Mouse (Mus musculus): Measurements from ENCODE around the gene Mycl. TPM values are rescaled to one million over a fixed set of nuclear protein-coding genes. Genes with fewer than 3 reads are reported as not detected.

Mycl gene
- polyA plus RNA-seq, 2 experiments = 0.37 to 0.44 TPM

DNA sequence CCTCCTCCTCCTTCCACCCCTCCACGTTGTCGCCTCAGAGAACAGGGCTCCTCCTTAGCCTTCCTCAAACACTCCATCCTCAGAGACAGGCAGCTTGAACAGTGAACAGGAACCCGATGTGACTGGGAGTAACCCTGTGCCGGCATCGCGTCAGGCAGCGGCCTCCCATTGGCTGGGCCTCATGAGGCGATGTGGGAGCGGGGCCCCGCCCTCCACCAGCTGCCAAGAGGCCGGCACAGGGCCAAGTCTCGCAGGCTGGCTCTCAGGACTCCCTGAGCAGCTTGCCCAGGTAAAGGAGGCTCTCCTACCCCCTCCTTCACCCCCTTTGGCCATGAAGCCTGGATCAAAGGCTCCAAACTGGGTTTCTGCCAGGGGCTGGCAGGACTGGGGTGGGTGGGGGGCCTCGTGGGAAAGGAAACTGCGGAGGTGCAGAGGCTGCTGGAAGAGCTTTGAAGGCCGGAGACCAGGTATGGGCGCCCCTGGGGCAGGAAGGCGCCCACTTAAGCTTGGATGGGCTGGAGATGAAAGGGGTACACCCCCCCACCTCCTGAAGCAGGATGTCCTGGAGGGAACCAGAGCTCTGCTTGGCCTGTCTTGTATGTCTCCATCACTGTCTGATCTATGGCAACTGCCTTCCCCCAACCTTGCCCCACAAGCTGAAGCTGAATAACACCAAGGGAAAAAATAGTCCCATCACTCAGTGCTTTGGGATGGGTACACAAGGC, 39.9 kb upstream of the Mycl start:
- peak; percentile 56 to 64 (median 58) for DNase-seq (ENCODE audit: low read depth in 3 of 3, low spot score in 3 of 3)
- Histone ChIP-seq H3K36me3 (replicated peaks; ENCODE audit: control insufficient read depth, insufficient read depth, low read depth) (no peaks in the 10 kb centered on the region), H3K9me3 (ENCODE audit: control insufficient read depth, low read length) (no peaks in the 10 kb centered on the region), H3K4me2 (ENCODE audit: low read depth) (peak overlapping the region; percentile 56), H3K9ac (replicated peaks) (no peak overlapping the region), H3K4me1 (replicated peaks; ENCODE audit: control insufficient read depth in 2 of 2, insufficient read depth in 2 of 2, low read length in 1 of 2) (peaks cover 6 to 11% of the 10 kb centered on the region in 2 experiments), H3K27me3 (ENCODE audit: control insufficient read depth, insufficient read depth, low read length) (peaks cover 22% of the 10 kb centered on the region), H3K27ac (no peak overlapping the region), H3K4me3 (ENCODE audit: insufficient read depth in 1 of 2, low read depth in 2 of 2, low read length in 2 of 2) (0 out of 4 replicates have a peak overlapping the region, but pooled peaks of 1 of the 2 experiments have one; percentile 2)
- ATAC-seq (ENCODE audit: insufficient read depth) = peak; percentile 96
- WGBS (ENCODE audit: insufficient replicate concordance) = 11% methylated on average over 17 of the region's 17 CpGs
- TF ChIP-seq CTCF (IDR thresholded peaks at IDR 0.05; ENCODE audit: low read depth) = no peak
- no peak for TF ChIP-seq EP300 (IDR thresholded peaks at IDR 0.05; ENCODE audit: low read depth)

DNA sequence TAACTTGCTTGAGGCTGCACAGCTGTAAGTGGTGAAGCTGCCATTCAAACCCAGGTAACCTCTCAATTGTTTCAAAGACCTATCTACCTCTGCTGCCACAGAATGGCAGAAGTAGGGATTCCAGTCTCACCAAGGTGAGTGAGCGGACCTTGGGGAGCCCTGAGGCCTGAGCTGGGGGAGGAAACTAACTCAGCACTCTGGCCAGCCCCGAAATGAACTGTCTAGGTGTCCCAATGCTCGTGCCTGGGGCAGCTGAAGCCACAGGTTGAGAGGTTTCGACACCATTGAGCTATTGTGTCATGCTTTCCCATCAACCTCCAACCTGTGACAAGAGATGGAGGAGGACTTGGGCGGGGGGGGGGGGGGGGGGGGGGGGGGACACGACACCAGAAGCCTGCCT, 39.2 kb upstream of the Mycl start:
- H3K9ac ChIP-seq (replicated peaks) = no peak overlapping the region
- DNase-seq (ENCODE audit: low read depth in 3 of 3, low spot score in 3 of 3) (no peak), ATAC-seq (ENCODE audit: insufficient read depth) (no peak)
- WGBS (ENCODE audit: insufficient replicate concordance) = 76% methylated on average over 4 of the region's 6 CpGs
- peaks cover 6 to 11% of the 10 kb centered on the region in 2 experiments for H3K4me1 ChIP-seq (replicated peaks; ENCODE audit: control insufficient read depth in 2 of 2, insufficient read depth in 2 of 2, low read length in 1 of 2)
- TF ChIP-seq CTCF (IDR thresholded peaks at IDR 0.05; ENCODE audit: low read depth) (no peak), EP300 (IDR thresholded peaks at IDR 0.05; ENCODE audit: low read depth) (no peak)
- H3K36me3 ChIP-seq (replicated peaks; ENCODE audit: control insufficient read depth, insufficient read depth, low read depth) = no peaks in the 10 kb centered on the region
- H3K4me2 ChIP-seq (ENCODE audit: low read depth) = no peak overlapping the region
- no peak overlapping the region for H3K27ac ChIP-seq
- H3K9me3 ChIP-seq (ENCODE audit: control insufficient read depth, low read length) = no peaks in the 10 kb centered on the region
- H3K4me3 ChIP-seq (ENCODE audit: insufficient read depth in 1 of 2, low read depth in 2 of 2, low read length in 2 of 2) = no peak overlapping the region
- peaks cover 29% of the 10 kb centered on the region for H3K27me3 ChIP-seq (ENCODE audit: control insufficient read depth, insufficient read depth, low read length)

DNA sequence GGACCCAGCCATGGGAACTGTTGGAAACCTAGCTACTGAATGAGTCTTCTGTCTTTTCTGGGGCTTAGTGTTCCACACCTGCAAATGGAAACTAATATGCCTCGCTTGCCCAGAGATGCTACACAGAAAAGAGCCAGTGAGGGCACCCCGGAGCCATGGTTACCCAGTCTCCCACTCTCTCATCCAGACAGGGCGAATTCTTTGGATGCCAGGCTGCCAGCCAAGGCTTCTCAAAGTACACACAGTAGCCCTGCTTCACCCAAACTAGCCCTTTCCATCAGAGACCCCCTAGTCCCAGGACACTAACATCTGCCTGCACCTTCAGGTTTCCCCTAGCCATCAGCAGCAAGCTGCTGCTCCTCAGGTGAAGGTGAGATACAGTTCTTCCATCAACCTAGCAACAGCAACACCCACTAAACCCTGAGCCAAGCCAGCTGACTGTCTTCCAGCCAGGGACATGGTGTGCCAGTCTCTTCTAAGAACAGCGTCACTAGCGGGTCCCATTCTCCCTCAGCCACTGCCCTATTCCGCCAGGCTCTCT, 36.9 kb upstream of the Mycl start:
- no peak overlapping the region for H3K27ac ChIP-seq
- H3K4me3 ChIP-seq (ENCODE audit: insufficient read depth in 1 of 2, low read depth in 2 of 2, low read length in 2 of 2) = no peak overlapping the region
- no peak for ATAC-seq (ENCODE audit: insufficient read depth)
- no peaks in the 10 kb centered on the region for H3K9me3 ChIP-seq (ENCODE audit: control insufficient read depth, low read length)
- no peak overlapping the region for H3K9ac ChIP-seq (replicated peaks)
- H3K4me2 ChIP-seq (ENCODE audit: low read depth) = no peak overlapping the region
- no peaks in the 10 kb centered on the region for H3K36me3 ChIP-seq (replicated peaks; ENCODE audit: control insufficient read depth, insufficient read depth, low read depth)
- DNase-seq (ENCODE audit: low read depth in 3 of 3, low spot score in 3 of 3) = no peak
- H3K4me1 ChIP-seq (replicated peaks; ENCODE audit: control insufficient read depth in 2 of 2, insufficient read depth in 2 of 2, low read length in 1 of 2) = peaks cover 6 to 11% of the 10 kb centered on the region in 2 experiments
- 66% methylated on average over 6 of the region's 6 CpGs for WGBS (ENCODE audit: insufficient replicate concordance)
- TF ChIP-seq CTCF (IDR thresholded peaks at IDR 0.05; ENCODE audit: low read depth) = no peak
- no peak for TF ChIP-seq EP300 (IDR thresholded peaks at IDR 0.05; ENCODE audit: low read depth)
- H3K27me3 ChIP-seq (ENCODE audit: control insufficient read depth, insufficient read depth, low read length) = peaks cover 42% of the 10 kb centered on the region

DNA sequence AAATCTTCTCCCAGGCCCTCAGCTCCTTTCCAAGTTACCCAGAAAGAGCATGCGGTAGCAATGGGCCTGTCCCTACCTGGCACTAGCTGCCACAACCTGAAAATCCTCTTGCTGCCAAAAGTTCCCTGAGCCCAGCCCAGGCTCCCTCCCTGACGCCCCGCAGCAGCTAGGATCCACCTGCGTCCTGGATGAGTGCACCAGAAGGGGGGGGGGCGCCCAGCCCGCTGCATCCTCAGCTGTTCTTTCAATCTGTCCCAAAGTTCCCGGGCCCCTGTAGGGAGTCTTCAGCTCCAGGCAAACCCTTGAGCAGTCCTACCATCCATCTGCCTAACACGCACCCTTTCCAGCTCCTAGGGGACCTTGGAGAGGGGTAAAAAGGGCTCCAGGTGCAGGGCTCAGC, 35.6 kb upstream of the Mycl start:
- H3K27ac ChIP-seq = no peak overlapping the region
- peak overlapping the region; percentile 59; the same call in 1 of the 2 replicates for H3K4me2 ChIP-seq (ENCODE audit: low read depth)
- no peaks in the 10 kb centered on the region for H3K9me3 ChIP-seq (ENCODE audit: control insufficient read depth, low read length)
- TF ChIP-seq CTCF (IDR thresholded peaks at IDR 0.05; ENCODE audit: low read depth) (no peak), EP300 (IDR thresholded peaks at IDR 0.05; ENCODE audit: low read depth) (no peak)
- DNase-seq (ENCODE audit: low read depth in 3 of 3, low spot score in 3 of 3) = no peak
- H3K4me3 ChIP-seq (ENCODE audit: insufficient read depth in 1 of 2, low read depth in 2 of 2, low read length in 2 of 2) = no peak overlapping the region
- WGBS (ENCODE audit: insufficient replicate concordance) = 10% methylated on average over 8 of the region's 8 CpGs
- ATAC-seq (ENCODE audit: insufficient read depth) = no peak
- peaks cover 5 to 9% of the 10 kb centered on the region in 2 experiments for H3K4me1 ChIP-seq (replicated peaks; ENCODE audit: control insufficient read depth in 2 of 2, insufficient read depth in 2 of 2, low read length in 1 of 2)
- peaks cover 42% of the 10 kb centered on the region for H3K27me3 ChIP-seq (ENCODE audit: control insufficient read depth, insufficient read depth, low read length)
- no peak overlapping the region for H3K9ac ChIP-seq (replicated peaks)
- no peaks in the 10 kb centered on the region for H3K36me3 ChIP-seq (replicated peaks; ENCODE audit: control insufficient read depth, insufficient read depth, low read depth)

DNA sequence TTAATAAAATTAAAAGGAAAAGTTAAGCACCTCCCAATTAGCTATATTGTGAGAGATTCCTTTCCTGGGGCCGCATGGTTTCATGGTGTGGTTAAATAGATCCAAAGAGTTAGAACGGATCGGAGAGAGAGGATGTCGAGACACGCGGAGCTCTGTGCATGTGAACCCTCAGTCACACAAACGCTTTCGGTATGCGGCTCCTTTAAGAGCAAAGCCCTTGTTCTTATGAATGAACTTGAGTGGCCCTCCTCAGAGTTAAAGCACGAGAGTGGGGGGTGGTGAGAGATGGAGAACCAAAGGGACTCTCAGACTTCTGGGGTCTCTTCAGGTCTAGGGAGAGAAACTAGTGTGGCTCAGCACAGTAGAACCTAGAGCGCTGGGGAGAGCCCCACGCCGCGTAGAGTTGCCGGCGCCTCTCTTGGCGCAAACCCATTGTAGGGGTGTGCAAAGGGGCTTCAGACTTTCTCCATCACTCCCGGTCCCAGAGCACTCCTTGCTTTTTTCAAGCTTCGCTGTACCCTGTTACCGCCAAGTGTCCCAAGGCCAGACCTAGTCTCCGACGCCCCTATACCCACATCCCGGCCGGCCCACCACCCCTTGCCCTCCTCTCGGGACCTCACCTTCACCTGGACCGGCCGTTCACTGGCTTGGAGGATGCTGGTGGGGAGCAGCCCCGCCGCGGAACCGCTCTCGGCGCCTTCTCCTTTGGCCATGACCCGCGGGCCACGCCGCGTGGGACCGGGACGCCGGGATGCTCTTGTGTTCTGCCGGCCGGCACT, 34.9 kb upstream of the Mycl start:
- no peak overlapping the region for H3K27ac ChIP-seq
- no peak for ATAC-seq (ENCODE audit: insufficient read depth)
- H3K9me3 ChIP-seq (ENCODE audit: control insufficient read depth, low read length) = no peaks in the 10 kb centered on the region
- under 1% methylated on average over 43 of the region's 43 CpGs for WGBS (ENCODE audit: insufficient replicate concordance)
- TF ChIP-seq CTCF (IDR thresholded peaks at IDR 0.05; ENCODE audit: low read depth) = no peak
- TF ChIP-seq EP300 (IDR thresholded peaks at IDR 0.05; ENCODE audit: low read depth) = no peak
- no peak overlapping the region for H3K9ac ChIP-seq (replicated peaks)
- H3K4me1 ChIP-seq (replicated peaks; ENCODE audit: control insufficient read depth in 2 of 2, insufficient read depth in 2 of 2, low read length in 1 of 2) = peaks cover 0 to 4% of the 10 kb centered on the region in 2 experiments; a peak in 3 of 4 replicates
- no peaks in the 10 kb centered on the region for H3K36me3 ChIP-seq (replicated peaks; ENCODE audit: control insufficient read depth, insufficient read depth, low read depth)
- H3K4me3 ChIP-seq (ENCODE audit: insufficient read depth in 1 of 2, low read depth in 2 of 2, low read length in 2 of 2) = peak overlapping the region; percentile 29 to 43; a peak in 3 of 4 replicates
- DNase-seq (ENCODE audit: low read depth in 3 of 3, low spot score in 3 of 3) = no peak
- H3K4me2 ChIP-seq (ENCODE audit: low read depth) = peak overlapping the region; percentile 59
- peaks cover 42% of the 10 kb centered on the region for H3K27me3 ChIP-seq (ENCODE audit: control insufficient read depth, insufficient read depth, low read length)

All from liver, embryonic 14.5 days (tissue).